ENCODE assay signal across 10 mouse cellular contexts in the genomic region with DNA sequence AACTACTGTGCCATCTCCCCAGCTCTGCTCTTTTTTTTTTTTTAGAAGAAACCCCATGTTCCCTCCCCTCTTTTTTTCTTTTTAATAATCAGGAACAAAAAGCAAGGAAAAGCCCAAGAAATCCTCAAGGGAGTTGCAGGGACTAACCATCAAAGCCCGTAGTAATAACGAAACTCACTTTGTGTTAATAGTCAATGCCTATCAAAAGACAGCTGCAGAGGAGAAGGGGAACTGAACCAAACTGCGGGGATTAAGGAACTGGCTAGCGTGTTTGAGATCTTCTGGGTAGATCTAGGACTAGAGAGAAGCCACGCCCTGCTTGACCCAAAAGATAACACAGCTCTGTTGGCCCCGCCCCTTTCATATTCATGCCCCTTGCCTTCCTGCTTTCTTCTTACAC. TPM values are rescaled to one million over a fixed set of nuclear protein-coding genes. Genes with fewer than 3 reads are reported as not detected.
DNase-seq lines count a peak whose midpoint lies in the region; ATAC-seq and TF ChIP-seq lines count a peak whose summit lies in the region.
"Had no signal": no experiment of that assay in that cellular context is flagged by ENCODE, and none has a peak within 500 bp of the region (broad histone marks: within the 10 kb centered on the region; RNA-seq: fewer than 3 reads in every experiment).

No protein-coding gene starts in this region.

- H3K9ac ChIP-seq in MEL (ENCODE audit: control insufficient read depth, low read depth, low read length, poor library complexity, severe bottlenecking) = peak overlapping the region; percentile 79
- H3K9ac ChIP-seq in liver, embryonic 11.5 days (ENCODE audit: low read depth, low read length) = no peak overlapping the region; the same call in 1 of the 2 replicates
- H3K9ac ChIP-seq in forebrain, embryonic 11.5 days (ENCODE audit: low read length) = no peak overlapping the region
- H3K9ac ChIP-seq: embryonic facial prominence, embryonic 13.5 days had no signal

- H3K9me3 ChIP-seq in MEL (replicated peaks; ENCODE audit: insufficient read depth, low read length) = no peaks in the 10 kb centered on the region
- no peaks in the 10 kb centered on the region for H3K9me3 ChIP-seq in liver, embryonic 11.5 days (ENCODE audit: control insufficient read depth, low read length)
- H3K9me3 ChIP-seq in forebrain, embryonic 11.5 days (ENCODE audit: control insufficient read depth, low read length) = no peaks in the 10 kb centered on the region
- H3K9me3 ChIP-seq: embryonic facial prominence, embryonic 13.5 days had no signal

- TF ChIP-seq CTCF in MEL (IDR thresholded peaks at IDR 0.05 in 2 of 3, conservative IDR thresholded peaks at IDR 0.05 in 1 of 3; ENCODE audit: control insufficient read depth in 1 of 3, insufficient read depth in 1 of 3, low read depth in 2 of 3, low read length in 3 of 3, poor library complexity in 1 of 3, severe bottlenecking in 1 of 3) = no peak

- H3K4me2 ChIP-seq in liver, embryonic 11.5 days = peak overlapping the region; percentile 58
- no peak overlapping the region for H3K4me2 ChIP-seq in forebrain, embryonic 11.5 days (ENCODE audit: low read depth, low read length, severe bottlenecking)
- H3K4me2 ChIP-seq: embryonic facial prominence, embryonic 13.5 days had no signal

- peak overlapping the region; percentile 98 for H3K27ac ChIP-seq in MEL (ENCODE audit: control insufficient read depth, low read depth, low read length)
- H3K27ac ChIP-seq in liver, embryonic 11.5 days (ENCODE audit: low read depth, low read length) = peak overlapping the region; percentile 33; the same call in 1 of the 2 replicates
- H3K27ac ChIP-seq in forebrain, embryonic 11.5 days (ENCODE audit: low read depth, low read length) = no peak overlapping the region
- H3K27ac ChIP-seq: embryonic facial prominence, embryonic 13.5 days had no signal

- TF ChIP-seq RAD21 in MEL (IDR thresholded peaks at IDR 0.05; ENCODE audit: low read depth, low read length) = no peak

- peak; percentile 24 for DNase-seq in gastrocnemius, adult 18-20 months (ENCODE audit: low spot score)
- no peak for DNase-seq in gastrocnemius, postnatal 4 days (ENCODE audit: low spot score in 2 of 2)
- peak; percentile 93 for DNase-seq in MEL (ENCODE audit: low read depth, low spot score)
- DNase-seq in liver, embryonic 11.5 days (ENCODE audit: low spot score) = no peak
- DNase-seq in cerebellum, postnatal 14 days = no peak
- no peak for DNase-seq in forebrain, embryonic 11.5 days (ENCODE audit: low spot score)
- DNase-seq in cerebellum, postnatal 25 days = no peak
- DNase-seq: midbrain, embryonic 14.5 days had no signal

- peaks cover 0 to 24% of the 10 kb centered on the region in 2 experiments; a peak in 2 of 4 replicates for H3K36me3 ChIP-seq in MEL (ENCODE audit: control insufficient read depth in 1 of 2, insufficient read depth in 2 of 2, low read length in 2 of 2)
- no peaks in the 10 kb centered on the region for H3K36me3 ChIP-seq in liver, embryonic 11.5 days (ENCODE audit: control insufficient read depth, insufficient read depth, low read length)
- no peaks in the 10 kb centered on the region for H3K36me3 ChIP-seq in forebrain, embryonic 11.5 days (ENCODE audit: control insufficient read depth, insufficient read depth, low read length)
- H3K36me3 ChIP-seq: embryonic facial prominence, embryonic 13.5 days had no signal

- TF ChIP-seq EP300 in MEL (IDR thresholded peaks at IDR 0.05; ENCODE audit: low read depth in 1 of 2, low read length in 2 of 2) = peak; percentile 80

- peak in 1 of 2 experiments; percentile 95; a peak in 2 of 4 replicates for TF ChIP-seq POLR2A in MEL (IDR thresholded peaks at IDR 0.05; ENCODE audit: control insufficient read depth in 1 of 2, insufficient read depth in 1 of 2, low read depth in 1 of 2, low read length in 2 of 2, poor library complexity in 1 of 2)

- H3K27me3 ChIP-seq in MEL (ENCODE audit: control insufficient read depth in 1 of 2, insufficient read depth in 2 of 2, low read length in 2 of 2) = no peaks in the 10 kb centered on the region
- H3K27me3 ChIP-seq in liver, embryonic 11.5 days (replicated peaks; ENCODE audit: control insufficient read depth, insufficient read depth, low read length) = no peaks in the 10 kb centered on the region
- no peaks in the 10 kb centered on the region for H3K27me3 ChIP-seq in forebrain, embryonic 11.5 days (ENCODE audit: control insufficient read depth, insufficient read depth, low read length)
- H3K27me3 ChIP-seq: embryonic facial prominence, embryonic 13.5 days had no signal

- peaks cover 18 to 30% of the 10 kb centered on the region in 2 experiments for H3K4me1 ChIP-seq in MEL (ENCODE audit: control insufficient read depth in 1 of 2, insufficient read depth in 2 of 2, low read length in 2 of 2)
- H3K4me1 ChIP-seq in liver, embryonic 11.5 days (replicated peaks; ENCODE audit: control insufficient read depth, insufficient read depth, low read length) = peaks cover 32% of the 10 kb centered on the region
- no peaks in the 10 kb centered on the region for H3K4me1 ChIP-seq in forebrain, embryonic 11.5 days (replicated peaks; ENCODE audit: control insufficient read depth, insufficient read depth, low read length)
- H3K4me1 ChIP-seq: embryonic facial prominence, embryonic 13.5 days had no signal

- 42% methylated on average over 6 of the region's 6 CpGs for WGBS in liver, embryonic 11.5 days
- 80% methylated on average over 6 of the region's 6 CpGs for WGBS in forebrain, embryonic 11.5 days

- H3K4me3 ChIP-seq in MEL (ENCODE audit: control insufficient read depth in 1 of 2, insufficient read depth in 1 of 2, low read depth in 2 of 2, low read length in 2 of 2) = peak overlapping the region; percentile 63 to 81
- H3K4me3 ChIP-seq in liver, embryonic 11.5 days (ENCODE audit: low read depth, low read length) = no peak overlapping the region
- H3K4me3 ChIP-seq in forebrain, embryonic 11.5 days (ENCODE audit: low read depth, low read length) = no peak overlapping the region
- H3K4me3 ChIP-seq: embryonic facial prominence, embryonic 13.5 days had no signal

- ATAC-seq in liver, embryonic 11.5 days (replicated peaks; ENCODE audit: low FRiP score) = peak; percentile 75
- peak; percentile 78 for ATAC-seq in monocyte, adult 5-6 weeks (replicated peaks; ENCODE audit: insufficient number of reproducible peaks, low FRiP score, low TSS enrichment, poor library complexity, severe bottlenecking)
- ATAC-seq in forebrain, embryonic 11.5 days (replicated peaks; ENCODE audit: low FRiP score) = no peak

- H3K79me2 ChIP-seq in MEL (ENCODE audit: control insufficient read depth, insufficient read depth, low read length, poor library complexity) = no peaks in the 10 kb centered on the region; the same call in 1 of the 2 replicates

TF ChIP-seq in MEL, 35 proteins besides CTCF, POLR2A, EP300 and RAD21:
- TF ChIP-seq MYC (IDR thresholded peaks at IDR 0.05; ENCODE audit: low read depth, low read length) (peak; percentile 85), MAFK (IDR thresholded peaks at IDR 0.05; ENCODE audit: borderline replicate concordance, low read depth, low read length) (no peak), NELFE (IDR thresholded peaks at IDR 0.05; ENCODE audit: low read depth, low read length) (peak; percentile 93), RCOR1 (IDR thresholded peaks at IDR 0.05; ENCODE audit: low read depth, low read length) (peak; percentile 70; the same call in 1 of the 2 replicates), ELF1 (IDR thresholded peaks at IDR 0.05; ENCODE audit: low read depth, low read length) (peak; percentile 61), ZMIZ1 (IDR thresholded peaks at IDR 0.05; ENCODE audit: low read depth, low read length) (peak; percentile 99), MEF2A (IDR thresholded peaks at IDR 0.05; ENCODE audit: extremely low read depth, insufficient replicate concordance, low read depth, low read length, poor library complexity, severe bottlenecking) (no peak), MAX (IDR thresholded peaks at IDR 0.05; ENCODE audit: low read length) (peak; percentile 51; the same call in 1 of the 2 replicates), MYB (IDR thresholded peaks at IDR 0.05; ENCODE audit: low read depth, low read length) (no peak), ETS1 (IDR thresholded peaks at IDR 0.05; ENCODE audit: low read depth, low read length) (peak; percentile 82), ZNF384 (IDR thresholded peaks at IDR 0.05; ENCODE audit: low read depth, low read length) (peak; percentile 68), UBTF (IDR thresholded peaks at IDR 0.05; ENCODE audit: borderline replicate concordance, insufficient read depth, low read depth, low read length) (no peak), TBP (IDR thresholded peaks at IDR 0.05; ENCODE audit: low read depth, low read length) (peak; percentile 97), SIN3A (IDR thresholded peaks at IDR 0.05; ENCODE audit: low read length) (peak; percentile 78; the same call in 1 of the 2 replicates), USF1 (IDR thresholded peaks at IDR 0.05; ENCODE audit: low read depth, low read length) (no peak), GATA1 (IDR thresholded peaks at IDR 0.05; ENCODE audit: low read depth, low read length) (peak; percentile 95), ZC3H11A (IDR thresholded peaks at IDR 0.05; ENCODE audit: low read depth, low read length) (no peak), TCF12 (IDR thresholded peaks at IDR 0.05; ENCODE audit: low read depth, low read length) (peak; percentile 83), TAL1 (IDR thresholded peaks at IDR 0.05; ENCODE audit: low read length) (peak; percentile 13; the same call in 1 of the 2 replicates), HCFC1 (IDR thresholded peaks at IDR 0.05; ENCODE audit: low read depth, low read length) (peak; percentile 60), POLR2AphosphoS2 (IDR thresholded peaks at IDR 0.05; ENCODE audit: low read length) (peak; percentile 95)

RNA-seq across cellular contexts. Expression of a gene that starts 15.9 kb away (rescaled TPM):
- 10 to 100 TPM; 30.5 to 32.1 TPM for total RNA-seq in gastrocnemius, adult 18-20 months (2021)
- 10 to 100 TPM; 35.2 to 36.1 TPM for total RNA-seq in gastrocnemius, postnatal 4 days (2021)
- total RNA-seq in MEL (2012; rRNA removed) = 45.3 and 45.6 TPM in 2 replicates
- 10 to 100 TPM in 1 of 2 experiments, not detected in 1; 33.5 TPM for polyA plus RNA-seq in MEL (2012; ENCODE audit: insufficient read depth in 1 of 2, insufficient read length in 2 of 2, low read depth in 1 of 2, low replicate concordance in 2 of 2, missing spikeins in 1 of 2)
- polyA plus RNA-seq in liver, embryonic 11.5 days (2014; fragmentation: Nextera tagmentation; extraction: Ambion mirVana) = 125 and 127 TPM in 2 replicates
- total RNA-seq in monocyte, adult 5-6 weeks (2017) = 127 to 252 TPM (median 176 TPM) in 3 replicates
- 146 and 170 TPM in 2 replicates for polyA plus RNA-seq in forebrain, embryonic 11.5 days (2014; fragmentation: Nextera tagmentation; extraction: Ambion mirVana)

Comparison
In these comparisons a context has a peak if more than half of its experiments do, and no peak if none do; other contexts are left out.
1. DNase-seq: peak in gastrocnemius, adult 18-20 months (single experiment) and MEL (single experiment); none in gastrocnemius, postnatal 4 days (0 of 2), liver, embryonic 11.5 days (single experiment), cerebellum, postnatal 14 days (0 of 2), forebrain, embryonic 11.5 days (single experiment) and cerebellum, postnatal 25 days (0 of 2).
2. H3K4me3 ChIP-seq: peak in MEL (2 of 2); none in liver, embryonic 11.5 days (single experiment) and forebrain, embryonic 11.5 days (single experiment).